Comparison of ENCODE assay signal across 8 mouse cellular contexts in the genomic region with DNA sequence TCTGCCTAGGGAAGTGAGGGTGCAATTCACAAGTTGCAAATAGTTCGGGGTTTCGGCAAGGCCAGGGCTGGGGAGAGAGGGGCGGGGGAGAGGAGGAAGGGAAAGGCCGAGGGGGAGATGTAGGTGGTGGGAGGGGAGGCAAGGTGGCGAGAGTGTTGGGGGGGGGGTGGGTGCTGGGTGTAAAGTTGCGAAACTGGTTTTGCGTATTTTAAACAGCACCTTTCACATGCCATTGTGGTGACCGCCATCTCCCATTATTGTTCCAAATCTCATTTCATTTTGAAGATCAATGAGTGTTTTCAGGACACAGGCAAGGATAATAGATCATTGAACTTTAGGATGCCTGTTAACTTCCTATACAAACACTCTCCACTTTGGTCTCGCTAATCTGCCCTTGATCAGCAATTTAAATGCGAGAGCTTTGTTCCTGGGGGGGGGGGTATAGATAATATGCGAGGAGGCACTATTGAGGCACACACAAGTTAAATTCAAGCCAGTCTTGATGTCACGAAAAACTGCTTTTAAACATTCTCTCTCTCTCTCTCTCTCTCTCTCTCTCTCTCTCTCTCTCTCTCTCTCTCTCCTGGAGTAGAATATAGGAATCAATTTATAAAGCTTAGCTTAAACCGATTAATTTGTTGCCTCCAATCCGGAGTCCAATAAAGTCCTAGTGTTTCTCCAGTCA. TPM values are rescaled to one million over a fixed set of nuclear protein-coding genes. Genes with fewer than 3 reads are reported as not detected.
DNase-seq lines count a peak whose midpoint lies in the region; ATAC-seq and TF ChIP-seq lines count a peak whose summit lies in the region.

No protein-coding gene starts in this region.

- H3K9ac ChIP-seq in heart, embryonic 11.5 days (ENCODE audit: low read depth, low read length), result peak overlapping the region; percentile 97
- peak overlapping the region; percentile 53 for H3K9ac ChIP-seq in ES-E14 (ENCODE audit: insufficient read depth, low read depth, low read length, poor library complexity, severe bottlenecking)
- H3K9ac ChIP-seq in hindbrain, embryonic 11.5 days (ENCODE audit: low read depth, low read length), result peak overlapping the region; percentile 95
- peak overlapping the region; percentile 89 for H3K9ac ChIP-seq in midbrain, embryonic 12.5 days (replicated peaks)

- H3K9me3 ChIP-seq in heart, embryonic 11.5 days (replicated peaks; ENCODE audit: control insufficient read depth, low read length), result no peaks in the 10 kb centered on the region
- no peaks in the 10 kb centered on the region for H3K9me3 ChIP-seq in ES-E14 (ENCODE audit: control insufficient read depth, insufficient read depth, low read depth, low read length)
- H3K9me3 ChIP-seq in hindbrain, embryonic 11.5 days (ENCODE audit: control insufficient read depth, low read length), result no peaks in the 10 kb centered on the region
- H3K9me3 ChIP-seq in midbrain, embryonic 12.5 days, result no peaks in the 10 kb centered on the region

- WGBS in heart, embryonic 11.5 days (ENCODE audit: insufficient replicate concordance), result 0% methylated on average over 14 of the region's 14 CpGs
- WGBS in hindbrain, embryonic 11.5 days, result 0% methylated on average over 14 of the region's 14 CpGs
- WGBS in midbrain, embryonic 12.5 days, result 0% methylated on average over 13 of the region's 14 CpGs

- in situ Hi-C loops in ES-E14 (cut with MboI; ENCODE audit: low sequenced_read_pairs in 2 of 2, unreplicated experiment in 2 of 2), result no loop called here

- H3K36me3 ChIP-seq in heart, embryonic 11.5 days (ENCODE audit: control insufficient read depth, insufficient read depth, low read length), result no peaks in the 10 kb centered on the region
- H3K36me3 ChIP-seq in ES-E14 (ENCODE audit: control insufficient read depth, insufficient read depth, low read length, poor library complexity, severe bottlenecking), result no peaks in the 10 kb centered on the region; the same call in 1 of the 2 replicates
- H3K36me3 ChIP-seq in hindbrain, embryonic 11.5 days (ENCODE audit: control insufficient read depth, insufficient read depth, low read length), result no peaks in the 10 kb centered on the region
- H3K36me3 ChIP-seq in midbrain, embryonic 12.5 days, result no peaks in the 10 kb centered on the region

- no peaks in the 10 kb centered on the region for H3K27me3 ChIP-seq in heart, embryonic 11.5 days (ENCODE audit: control insufficient read depth, insufficient read depth, low read length)
- H3K27me3 ChIP-seq in hindbrain, embryonic 11.5 days (ENCODE audit: control insufficient read depth, insufficient read depth, low read length), result peaks cover 2% of the 10 kb centered on the region; the same call in 1 of the 2 replicates
- peaks cover 10% of the 10 kb centered on the region for H3K27me3 ChIP-seq in midbrain, embryonic 12.5 days

- ATAC-seq in heart, embryonic 11.5 days (replicated peaks; ENCODE audit: insufficient number of reproducible peaks, low FRiP score, low TSS enrichment), result no peak
- ATAC-seq in hindbrain, embryonic 11.5 days (ENCODE audit: low FRiP score), result no peak
- ATAC-seq in midbrain, embryonic 12.5 days (ENCODE audit: low FRiP score, low read depth), result no peak

- intact Hi-C loops in heart, postnatal 14 days (cut with DNase I), result loop anchor here (5.0 to 10.0 kb wide), 2 partner anchors 180 to 512 kb away; no protein-coding TSS in a partner anchor

- H3K4me1 ChIP-seq in heart, embryonic 11.5 days (ENCODE audit: control insufficient read depth, insufficient read depth, low read length), result peaks cover 19% of the 10 kb centered on the region
- peaks cover 3% of the 10 kb centered on the region in 2 experiments; a peak in 3 of 4 replicates for H3K4me1 ChIP-seq in ES-E14 (ENCODE audit: control insufficient read depth in 2 of 2, insufficient read depth in 2 of 2, low read length in 2 of 2, poor library complexity in 1 of 2)
- H3K4me1 ChIP-seq in hindbrain, embryonic 11.5 days (replicated peaks; ENCODE audit: control insufficient read depth, insufficient read depth, low read length), result peaks cover 2% of the 10 kb centered on the region; the same call in 1 of the 2 replicates
- peaks cover 46% of the 10 kb centered on the region for H3K4me1 ChIP-seq in midbrain, embryonic 12.5 days

- peak overlapping the region; percentile 99 for H3K4me2 ChIP-seq in heart, embryonic 11.5 days
- peak overlapping the region; percentile 94 for H3K4me2 ChIP-seq in hindbrain, embryonic 11.5 days (replicated peaks; ENCODE audit: low read depth, low read length)
- H3K4me2 ChIP-seq in midbrain, embryonic 12.5 days (replicated peaks), result peak overlapping the region; percentile 81

- H3K27ac ChIP-seq in heart, embryonic 11.5 days (ENCODE audit: low read depth, low read length), result peak overlapping the region; percentile 88
- H3K27ac ChIP-seq in ES-E14 (ENCODE audit: insufficient read depth, low read depth, low read length, poor library complexity, severe bottlenecking), result peak overlapping the region; percentile 83; the same call in 1 of the 2 replicates
- H3K27ac ChIP-seq in hindbrain, embryonic 11.5 days (ENCODE audit: low read depth, low read length), result peak overlapping the region; percentile 70
- peak overlapping the region; percentile 76 for H3K27ac ChIP-seq in midbrain, embryonic 12.5 days (replicated peaks)

- no peak for DNase-seq in heart, postnatal 14 days
- DNase-seq in ES-E14 (ENCODE audit: low read depth, low spot score), result no peak
- DNase-seq in hindbrain, embryonic 11.5 days (ENCODE audit: low spot score), result no peak
- DNase-seq in embryo, embryonic 9.5 days (ENCODE audit: extremely low spot score), result no peak
- no peak for DNase-seq in layer of hippocampus, postnatal 14 days (ENCODE audit: low spot score in 2 of 2)
- DNase-seq in urinary bladder, postnatal 14 days (ENCODE audit: low spot score), result no peak

- H3K4me3 ChIP-seq in heart, embryonic 11.5 days (ENCODE audit: low read depth, low read length), result peak overlapping the region; percentile 90
- peak overlapping the region; percentile 65 to 82 for H3K4me3 ChIP-seq in ES-E14 (ENCODE audit: insufficient read depth in 1 of 2, low read depth in 1 of 2, low read length in 2 of 2, poor library complexity in 1 of 2, severe bottlenecking in 1 of 2)
- H3K4me3 ChIP-seq in hindbrain, embryonic 11.5 days (ENCODE audit: low read depth, low read length), result peak overlapping the region; percentile 89
- peak overlapping the region; percentile 82 for H3K4me3 ChIP-seq in midbrain, embryonic 12.5 days

TF ChIP-seq in ES-E14, 5 proteins besides CTCF, POLR2A, EP300 and RAD21:
- TF ChIP-seq CHD2 (IDR thresholded peaks at IDR 0.05; ENCODE audit: low read depth, low read length) (no peak), MAFK (IDR thresholded peaks at IDR 0.05; ENCODE audit: insufficient read depth, low read depth, low read length) (no peak), ZC3H11A (IDR thresholded peaks at IDR 0.05; ENCODE audit: borderline replicate concordance, low read depth, low read length) (no peak), HCFC1 (IDR thresholded peaks at IDR 0.05; ENCODE audit: borderline replicate concordance, insufficient read depth, low read length) (no peak), ZNF384 (IDR thresholded peaks at IDR 0.05; ENCODE audit: low read depth, low read length) (no peak)

RNA-seq across cellular contexts. Expression of a gene that starts 2.3 kb away (rescaled TPM):
- 53.4 and 54.4 TPM in 2 replicates for polyA plus RNA-seq in heart, embryonic 11.5 days (2014; fragmentation: Nextera tagmentation; extraction: Ambion mirVana)
- 10 to 100 TPM; 33.2 to 34.5 TPM for total RNA-seq in heart, postnatal 14 days (2021)
- 10.6 and 17.3 TPM in 2 replicates for total RNA-seq in ES-E14 (2012; rRNA removed)
- 64.6 and 69.4 TPM in 2 replicates for polyA plus RNA-seq in hindbrain, embryonic 11.5 days (2014; fragmentation: Nextera tagmentation; extraction: Ambion mirVana)
- 33.0 and 44.0 TPM in 2 replicates for polyA plus RNA-seq in midbrain, embryonic 12.5 days (2016; fragmentation: Nextera tagmentation; extraction: Ambion mirVana)
- 100 to 1,000 TPM; 181 to 190 TPM for total RNA-seq in layer of hippocampus, postnatal 14 days (2021)
